Mouse (Mus musculus) midbrain, postnatal 0 days (tissue): Measurements from ENCODE around the gene Baiap2l2. TPM values are rescaled to one million over a fixed set of nuclear protein-coding genes. Genes with fewer than 3 reads are reported as not detected.
A peak's percentile ranks its signal among the peaks of the same experiment; 100 is the strongest.

Source experiments
- ATAC-seq: fragments of 200-750 bp; cut with Nextera tagmentation; 2 replicates; pipeline ENCODE4 v1.8.0; 2017; ENCODE audit warnings: moderate number of reproducible peaks, mild to moderate bottlenecking, moderate TSS enrichment, moderate library complexity; ENCODE audit not compliant: low FRiP score
- DNase-seq: peaks from one replicate; pipeline ENCODE4 v3.0.0-alpha.2; 2015; ENCODE audit warnings: low spot score
- H3K27ac ChIP-seq: fragments of 300-500 bp; sonication (generic); 2 replicates; pipeline ENCODE4 v1.5.1; 2014; ENCODE audit warnings: low read depth, mild to moderate bottlenecking, low read length, mixed read lengths
- H3K27me3 ChIP-seq: fragments of 300-500 bp; sonication (generic); 2 replicates; pipeline ENCODE4 v1.6.1; 2014; ENCODE audit warnings: low read length, control low read depth, mixed read lengths; ENCODE audit not compliant: insufficient read depth
- H3K36me3 ChIP-seq: fragments of 300-500 bp; sonication (generic); 2 replicates; pipeline ENCODE4 v1.6.1; 2014; ENCODE audit warnings: low read length, control low read depth, mixed read lengths; ENCODE audit not compliant: insufficient read depth
- H3K4me1 ChIP-seq: fragments of 300-500 bp; sonication (generic); 2 replicates; pipeline ENCODE4 v1.6.1; 2014; ENCODE audit warnings: mild to moderate bottlenecking, control low read depth, antibody characterized with exemption, low read length, mixed read lengths; ENCODE audit not compliant: insufficient read depth
- H3K4me2 ChIP-seq: fragments of 300-500 bp; sonication (generic); 2 replicates; pipeline ENCODE4 v1.6.1; 2014; ENCODE audit warnings: low read depth, mild to moderate bottlenecking, low read length, mixed read lengths; ENCODE audit not compliant: poor library complexity, severe bottlenecking
- H3K4me3 ChIP-seq: fragments of 300-500 bp; sonication (generic); 2 replicates; pipeline ENCODE4 v1.5.1; 2014; ENCODE audit warnings: low read depth, mild to moderate bottlenecking, low read length, moderate library complexity
- H3K9ac ChIP-seq: fragments of 300-500 bp; sonication (generic); replicated peaks from 2 replicates; pipeline ENCODE4 v1.6.1; 2014; ENCODE audit warnings: mild to moderate bottlenecking, low read length, moderate library complexity, mixed read lengths; ENCODE audit not compliant: poor library complexity, severe bottlenecking
- H3K9me3 ChIP-seq: fragments of 300-500 bp; sonication (generic); 2 replicates; pipeline ENCODE4 v1.6.1; 2016; ENCODE audit warnings: low read length, control low read depth
- CTCF ChIP-seq: IDR thresholded peaks from 2 replicates; pipeline ENCODE4 v1.5.1; 2016; ENCODE audit warnings: antibody characterized with exemption, mild to moderate bottlenecking
- WGBS: fragments of 180-500 bp; shearing (Covaris S2); extraction: QIAGEN DNeasy Blood & Tissue Kit; methylation state at CpG from one replicate; pipeline ENCODE4 v1.1.7; 2014; 5-methylcytosine and 5-hydroxymethylcytosine counted together
- polyA plus RNA-seq: library from polyadenylated mRNA; unstranded; fragments of >200 nt; fragmentation: Nextera tagmentation; extraction: Ambion mirVana; gene quantifications from 2 replicates; pipeline ENCODE4 v1.2.1, GENCODE M21; 2015
- total RNA-seq: library from RNA; depleted of rRNA; stranded (reverse); fragments of >200 nt; gene quantifications from 2 replicates; pipeline ENCODE4 v1.2.3, GENCODE M21; 2014

Baiap2l2 gene
- total and polyA plus RNA-seq, 2 experiments from 2014 or later, result 3.1 to 8.5 TPM

- no peak overlapping the region for H3K9ac ChIP-seq
- no peaks in the 10 kb centered on the region for H3K27me3 ChIP-seq
- H3K4me1 ChIP-seq, result no peaks in the 10 kb centered on the region
- H3K27ac ChIP-seq, result no peak overlapping the region
- no peak overlapping the region for H3K4me3 ChIP-seq
- no peak for TF ChIP-seq CTCF
- ATAC-seq (no peak), DNase-seq (no peak)
- 84% methylated on average over 9 of the region's 9 CpGs for WGBS
- no peaks in the 10 kb centered on the region for H3K36me3 ChIP-seq
- H3K9me3 ChIP-seq, result no peaks in the 10 kb centered on the region
- H3K4me2 ChIP-seq, result no peak overlapping the region
Measured at GRCm38 (mm10) chr15:79292779-79293178, 7.4 kb upstream of the Baiap2l2 start.

GRCm38 (mm10) chr15:79290340-79290739, 5.0 kb upstream of the Baiap2l2 start:
- Histone ChIP-seq H3K9me3 (no peaks in the 10 kb centered on the region), H3K27ac (no peak overlapping the region), H3K4me3 (no peak overlapping the region), H3K4me1 (no peaks in the 10 kb centered on the region), H3K27me3 (no peaks in the 10 kb centered on the region), H3K4me2 (no peak overlapping the region), H3K36me3 (peaks cover 9% of the 10 kb centered on the region; the same call in 1 of the 2 replicates), H3K9ac (no peak overlapping the region)
- TF ChIP-seq CTCF, result peak; percentile 52
- 91% methylated on average over 3 of the region's 3 CpGs for WGBS
- no peak for DNase-seq
- ATAC-seq, result no peak

- TF ChIP-seq CTCF, result no peak
- WGBS, result 89% methylated on average over 12 of the region's 12 CpGs
Measured at GRCm38 (mm10) chr15:79289441-79289840, 4.1 kb upstream of the Baiap2l2 start.

GRCm38 (mm10) chr15:79288387-79288786, 3.0 kb upstream of the Baiap2l2 start:
- Histone ChIP-seq H3K27me3 (no peaks in the 10 kb centered on the region), H3K27ac (no peak overlapping the region), H3K9me3 (no peaks in the 10 kb centered on the region), H3K4me1 (no peaks in the 10 kb centered on the region), H3K4me3 (no peak overlapping the region), H3K4me2 (no peak overlapping the region), H3K9ac (no peak overlapping the region), H3K36me3 (peaks cover 9% of the 10 kb centered on the region; the same call in 1 of the 2 replicates)
- ATAC-seq (no peak), DNase-seq (no peak)
- WGBS, result 86% methylated on average over 3 of the region's 3 CpGs
- TF ChIP-seq CTCF, result no peak

More at GRCm38 (mm10) chr15:79289441-79289840, 4.1 kb upstream of the Baiap2l2 start:
- Histone ChIP-seq H3K36me3 (peaks cover 9% of the 10 kb centered on the region; the same call in 1 of the 2 replicates), H3K27ac (no peak overlapping the region), H3K27me3 (no peaks in the 10 kb centered on the region), H3K4me2 (no peak overlapping the region), H3K4me1 (no peaks in the 10 kb centered on the region), H3K9ac (no peak overlapping the region), H3K4me3 (no peak overlapping the region), H3K9me3 (no peaks in the 10 kb centered on the region)
- DNase-seq, result no peak
- ATAC-seq, result no peak

- H3K27ac ChIP-seq, result no peak overlapping the region
- TF ChIP-seq CTCF, result no peak
- no peaks in the 10 kb centered on the region for H3K27me3 ChIP-seq
- no peak overlapping the region for H3K4me3 ChIP-seq
- H3K36me3 ChIP-seq, result peaks cover 9% of the 10 kb centered on the region; the same call in 1 of the 2 replicates
- H3K9me3 ChIP-seq, result no peaks in the 10 kb centered on the region
- 91% methylated on average over 7 of the region's 7 CpGs for WGBS
- no peak overlapping the region for H3K4me2 ChIP-seq
- no peak for ATAC-seq
- no peak overlapping the region for H3K9ac ChIP-seq
- no peaks in the 10 kb centered on the region for H3K4me1 ChIP-seq
- no peak for DNase-seq
Measured at GRCm38 (mm10) chr15:79287091-79287490, 1.8 kb upstream of the Baiap2l2 start.

- no peak for TF ChIP-seq CTCF
- no peaks in the 10 kb centered on the region for H3K4me1 ChIP-seq
- H3K27ac ChIP-seq, result no peak overlapping the region
- DNase-seq, result no peak
- no peak for ATAC-seq
- H3K36me3 ChIP-seq, result peaks cover 9% of the 10 kb centered on the region; the same call in 1 of the 2 replicates
- H3K27me3 ChIP-seq, result no peaks in the 10 kb centered on the region
- WGBS, result 90% methylated on average over 7 of the region's 7 CpGs
- H3K9me3 ChIP-seq, result no peaks in the 10 kb centered on the region
- H3K4me3 ChIP-seq, result no peak overlapping the region
- H3K4me2 ChIP-seq, result no peak overlapping the region
- no peak overlapping the region for H3K9ac ChIP-seq
Measured at GRCm38 (mm10) chr15:79286141-79286540, 804 bp upstream of the Baiap2l2 start.
